Comparison of ENCODE assay signal across 9 mouse cellular contexts in genomic region chrX:167276953-167277352, GRCm38 (mm10). TPM values are rescaled to one million over a fixed set of nuclear protein-coding genes. Genes with fewer than 3 reads are reported as not detected.
A peak's percentile ranks its signal among the peaks of the same experiment; 100 is the strongest.
DNase-seq lines count a peak whose midpoint lies in the region; ATAC-seq and TF ChIP-seq lines count a peak whose summit lies in the region.
"Had no signal": no experiment of that assay in that cellular context is flagged by ENCODE, and none has a peak within 500 bp of the region (broad histone marks: within the 10 kb centered on the region; RNA-seq: fewer than 3 reads in every experiment).

No protein-coding gene starts in this region.

- 22% methylated on average over 9 of the region's 9 CpGs for WGBS in embryonic facial prominence, embryonic 11.5 days
- 18% methylated on average over 9 of the region's 9 CpGs for WGBS in heart, embryonic 13.5 days
- 11% methylated on average over 9 of the region's 9 CpGs for WGBS in liver, embryonic 14.5 days (ENCODE audit: insufficient replicate concordance)
- WGBS in neural tube, embryonic 12.5 days = 28% methylated on average over 9 of the region's 9 CpGs

- no peak for TF ChIP-seq EP300 in liver, embryonic 14.5 days (IDR thresholded peaks at IDR 0.05; ENCODE audit: low read depth)

- TF ChIP-seq CTCF in liver, embryonic 14.5 days (IDR thresholded peaks at IDR 0.05; ENCODE audit: low read depth) = peak; percentile 73

- H3K4me1 ChIP-seq in embryonic facial prominence, embryonic 11.5 days (ENCODE audit: control insufficient read depth, insufficient read depth, low read length) = no peaks in the 10 kb centered on the region
- no peaks in the 10 kb centered on the region for H3K4me1 ChIP-seq in heart, embryonic 13.5 days
- H3K4me1 ChIP-seq in liver, embryonic 14.5 days (replicated peaks; ENCODE audit: control insufficient read depth in 2 of 2, insufficient read depth in 2 of 2, low read length in 1 of 2) = no peaks in the 10 kb centered on the region
- H3K4me1 ChIP-seq in neural tube, embryonic 12.5 days = no peaks in the 10 kb centered on the region

- no peaks in the 10 kb centered on the region for H3K9me3 ChIP-seq in embryonic facial prominence, embryonic 11.5 days (replicated peaks; ENCODE audit: control insufficient read depth, low read length)
- H3K9me3 ChIP-seq in heart, embryonic 13.5 days = no peaks in the 10 kb centered on the region
- no peaks in the 10 kb centered on the region for H3K9me3 ChIP-seq in liver, embryonic 14.5 days (ENCODE audit: control insufficient read depth, low read length)
- H3K9me3 ChIP-seq in neural tube, embryonic 12.5 days = no peaks in the 10 kb centered on the region

- H3K4me2 ChIP-seq in embryonic facial prominence, embryonic 11.5 days (ENCODE audit: low read depth, low read length) = no peak overlapping the region
- peak overlapping the region; percentile 68 for H3K4me2 ChIP-seq in heart, embryonic 13.5 days
- H3K4me2 ChIP-seq in liver, embryonic 14.5 days (ENCODE audit: low read depth) = no peak overlapping the region; the same call in 1 of the 2 replicates
- H3K4me2 ChIP-seq in neural tube, embryonic 12.5 days (replicated peaks) = no peak overlapping the region

- H3K9ac ChIP-seq in embryonic facial prominence, embryonic 11.5 days (replicated peaks; ENCODE audit: low read length) = no peak overlapping the region
- peak overlapping the region; percentile 65; the same call in 1 of the 2 replicates for H3K9ac ChIP-seq in heart, embryonic 13.5 days
- no peak overlapping the region for H3K9ac ChIP-seq in liver, embryonic 14.5 days (replicated peaks)
- no peak overlapping the region for H3K9ac ChIP-seq in neural tube, embryonic 12.5 days

- H3K27me3 ChIP-seq in embryonic facial prominence, embryonic 11.5 days (ENCODE audit: control insufficient read depth, insufficient read depth, low read length) = no peaks in the 10 kb centered on the region
- H3K27me3 ChIP-seq in heart, embryonic 13.5 days (replicated peaks) = no peaks in the 10 kb centered on the region
- no peaks in the 10 kb centered on the region for H3K27me3 ChIP-seq in liver, embryonic 14.5 days (ENCODE audit: control insufficient read depth, insufficient read depth, low read length)
- H3K27me3 ChIP-seq in neural tube, embryonic 12.5 days (replicated peaks) = no peaks in the 10 kb centered on the region

- ATAC-seq in embryonic facial prominence, embryonic 11.5 days (replicated peaks; ENCODE audit: insufficient number of reproducible peaks, low FRiP score, low TSS enrichment, low read depth) = no peak
- no peak for ATAC-seq in heart, embryonic 13.5 days (ENCODE audit: extremely low read depth, insufficient number of reproducible peaks, low FRiP score, low TSS enrichment)
- no peak for ATAC-seq in liver, embryonic 14.5 days (ENCODE audit: insufficient read depth)
- ATAC-seq in neural tube, embryonic 12.5 days (ENCODE audit: low FRiP score, low read depth) = 0 out of 2 replicates have a peak, but pooled peaks have one; percentile 44

- no peak overlapping the region for H3K4me3 ChIP-seq in embryonic facial prominence, embryonic 11.5 days (ENCODE audit: low read depth, low read length)
- peak overlapping the region; percentile 46 for H3K4me3 ChIP-seq in heart, embryonic 13.5 days
- no peak overlapping the region for H3K4me3 ChIP-seq in liver, embryonic 14.5 days (ENCODE audit: insufficient read depth in 1 of 2, low read depth in 2 of 2, low read length in 2 of 2)
- H3K4me3 ChIP-seq in neural tube, embryonic 12.5 days = no peak overlapping the region
- H3K4me3 ChIP-seq: erythroblast, embryonic 14.5 days had no signal

- peak; percentile 74 to 75 for DNase-seq in B cell, adult 2 months
- DNase-seq in adrenal gland, postnatal 14 days = peak; percentile 78
- DNase-seq in embryonic facial prominence, embryonic 11.5 days (ENCODE audit: low spot score) = peak; percentile 81
- DNase-seq in kidney, postnatal 4 days = peak; percentile 82 to 85
- peak; percentile 5 to 20 (median 16) for DNase-seq in liver, embryonic 14.5 days (ENCODE audit: low read depth in 3 of 3, low spot score in 3 of 3)
- peak; percentile 31 for DNase-seq in telencephalon, adult 2 months (ENCODE audit: low read depth, low spot score)

- H3K36me3 ChIP-seq in embryonic facial prominence, embryonic 11.5 days (replicated peaks; ENCODE audit: control insufficient read depth, insufficient read depth, low read depth, low read length) = no peaks in the 10 kb centered on the region
- H3K36me3 ChIP-seq in heart, embryonic 13.5 days = no peaks in the 10 kb centered on the region
- no peaks in the 10 kb centered on the region for H3K36me3 ChIP-seq in liver, embryonic 14.5 days (replicated peaks; ENCODE audit: control insufficient read depth, insufficient read depth, low read depth)
- H3K36me3 ChIP-seq in neural tube, embryonic 12.5 days = no peaks in the 10 kb centered on the region

- H3K27ac ChIP-seq in embryonic facial prominence, embryonic 11.5 days (replicated peaks; ENCODE audit: low read depth, low read length) = no peak overlapping the region
- no peak overlapping the region for H3K27ac ChIP-seq in heart, embryonic 13.5 days (replicated peaks)
- H3K27ac ChIP-seq in liver, embryonic 14.5 days = no peak overlapping the region
- no peak overlapping the region for H3K27ac ChIP-seq in neural tube, embryonic 12.5 days

RNA-seq across cellular contexts. Expression of gene Tlr8, which starts 12.8 kb away (rescaled TPM):
- total RNA-seq in adrenal gland, postnatal 14 days (2021) = 0.78 and 1.2 TPM in 2 replicates
- 0.07 TPM in 1 of 2 replicates, not detected in the other for polyA plus RNA-seq in embryonic facial prominence, embryonic 11.5 days (2014; fragmentation: Nextera tagmentation; extraction: Ambion mirVana)
- 0.24 and 0.57 TPM in 2 replicates for polyA plus RNA-seq in heart, embryonic 13.5 days (2015; fragmentation: Nextera tagmentation; extraction: Ambion mirVana)
- 0.30 and 0.58 TPM in 2 replicates for polyA plus RNA-seq in liver, embryonic 14.5 days (2012; rRNA removed)
- 0.25 and 1.5 TPM in 2 replicates for polyA plus RNA-seq in liver, embryonic 14.5 days (2014; fragmentation: Nextera tagmentation; extraction: Ambion mirVana)
- 0.23 TPM in 1 of 2 replicates, not detected in the other for polyA plus RNA-seq in neural tube, embryonic 12.5 days (2016; fragmentation: Nextera tagmentation; extraction: Ambion mirVana)
- polyA plus RNA-seq: erythroblast, embryonic 14.5 days had no signal

RNA-seq across cellular contexts. Expression of gene Tlr7, which starts 53.4 kb away (rescaled TPM):
- total RNA-seq in adrenal gland, postnatal 14 days (2021) = 1.4 and 2.6 TPM in 2 replicates
- polyA plus RNA-seq in embryonic facial prominence, embryonic 11.5 days (2014; fragmentation: Nextera tagmentation; extraction: Ambion mirVana) = 0.50 and 0.73 TPM in 2 replicates
- polyA plus RNA-seq in heart, embryonic 13.5 days (2015; fragmentation: Nextera tagmentation; extraction: Ambion mirVana) = 0.19 and 0.71 TPM in 2 replicates
- 0.24 and 0.44 TPM in 2 replicates for polyA plus RNA-seq in liver, embryonic 14.5 days (2012; rRNA removed)
- polyA plus RNA-seq in liver, embryonic 14.5 days (2014; fragmentation: Nextera tagmentation; extraction: Ambion mirVana) = 0.83 and 1.0 TPM in 2 replicates
- polyA plus RNA-seq in neural tube, embryonic 12.5 days (2016; fragmentation: Nextera tagmentation; extraction: Ambion mirVana) = 0.34 and 0.38 TPM in 2 replicates
- polyA plus RNA-seq: erythroblast, embryonic 14.5 days had no signal

Comparison
In these comparisons a context has a peak if more than half of its experiments do, and no peak if none do; other contexts are left out.
1. DNase-seq: peak in every context shown above with its lines; median percentile 84 in kidney, postnatal 4 days; 81 in embryonic facial prominence, embryonic 11.5 days; 78 in adrenal gland, postnatal 14 days; 74 in B cell, adult 2 months; 31 in telencephalon, adult 2 months; 16 in liver, embryonic 14.5 days.